Mouse (Mus musculus) heart, adult 2 months (tissue): ENCODE measurements around the gene Wars2. TPM values are rescaled to one million over a fixed set of nuclear protein-coding genes. Genes with fewer than 3 reads are reported as not detected.

Source experiments
- DNase-seq, 2 experiments: peaks; one replicate each; pipeline ENCODE4 v3.0.0; 2021
- H3K27ac ChIP-seq: fragments of 200-600 bp; 2 replicates; pipeline ENCODE4 v1.8.1; 2022
- H3K27me3 ChIP-seq: fragments of 200-500 bp; 2 replicates; pipeline ENCODE4 v1.6.1; 2012; ENCODE audit warnings: mild to moderate bottlenecking, low read length, inconsistent platforms, mixed read lengths; ENCODE audit not compliant: control insufficient read depth, insufficient read depth
- H3K36me3 ChIP-seq: fragments of 200-500 bp; 2 replicates; pipeline ENCODE4 v1.6.1; 2012; ENCODE audit warnings: low read length, inconsistent platforms; ENCODE audit not compliant: control insufficient read depth, insufficient read depth
- H3K4me1 ChIP-seq: fragments of 200-500 bp; 2 replicates; pipeline ENCODE4 v1.6.1; 2011; ENCODE audit warnings: low read length; ENCODE audit not compliant: control insufficient read depth, insufficient read depth
- H3K4me3 ChIP-seq: fragments of 200-600 bp; 2 replicates; pipeline ENCODE4 v1.8.1; 2022
- H3K79me2 ChIP-seq: fragments of 200-500 bp; replicated peaks from 2 replicates; pipeline ENCODE4 v1.6.1; 2012; ENCODE audit warnings: mild to moderate bottlenecking, inconsistent platforms, low read length, moderate library complexity, mixed read lengths; ENCODE audit not compliant: control insufficient read depth, insufficient read depth
- H3K9ac ChIP-seq: fragments of 200-500 bp; 2 replicates; pipeline ENCODE4 v1.6.1; 2012; ENCODE audit warnings: low read depth, mild to moderate bottlenecking, control low read depth, inconsistent platforms, low read length, mixed read lengths
- CTCF ChIP-seq: fragments of 200-600 bp; IDR thresholded peaks from 2 replicates; pipeline ENCODE4 v1.8.1; 2022; ENCODE audit warnings: antibody characterized with exemption, mild to moderate bottlenecking, moderate library complexity
- EP300 ChIP-seq: fragments of 200-500 bp; IDR thresholded peaks from 2 replicates; pipeline ENCODE4 v1.6.1; 2011; ENCODE audit warnings: low read depth, low read length, control low read depth; ENCODE audit not compliant: insufficient read depth
- POLR2A ChIP-seq: fragments of 200-500 bp; IDR thresholded peaks from 2 replicates; pipeline ENCODE4 v1.6.1; 2011; ENCODE audit warnings: mild to moderate bottlenecking, low read depth, low read length, control low read depth; ENCODE audit not compliant: insufficient read depth
- WGBS: fragments of 180-500 bp; shearing (Covaris S2); methylation state at CpG from one replicate; pipeline ENCODE4 v1.1.7; 2018; 5-methylcytosine and 5-hydroxymethylcytosine counted together
- intact Hi-C: fragments of 180-260 bp; cut with DNase I; formaldehyde crosslinking; loops from one replicate; pipeline ENCODE4 v1.15.1; 2025
- microRNA-seq, 2 experiments: library from miRNA; unstranded; fragments of <30 nt; microRNA quantifications; one replicate each; pipeline ENCODE4 v1.2.0; 2021
- polyA plus RNA-seq: library from polyadenylated mRNA; depleted of rRNA; stranded (reverse); fragments of >200 nt; gene quantifications from 2 replicates; pipeline ENCODE4 v1.2.3, GENCODE M21; 2012; rRNA removed
- total RNA-seq, 2 experiments: library from RNA; stranded (reverse); gene quantifications; 2 replicates each; pipeline ENCODE4 v1.2.3; 2021

Gene Wars2
- total and polyA plus RNA-seq, 3 experiments = 3.5 to 6.6 (median 6.4) TPM

GRCm38 (mm10) chr3:99264695-99265094 is 123.8 kb downstream of the Wars2 start:
- 31% methylated on average over 7 of the region's 7 CpGs for WGBS
- intact Hi-C loops = no loop called here
- Histone ChIP-seq H3K27ac (no peak overlapping the region), H3K27me3 (peaks cover 20% of the 10 kb centered on the region), H3K36me3 (no peaks in the 10 kb centered on the region), H3K4me1 (no peaks in the 10 kb centered on the region), H3K79me2 (no peaks in the 10 kb centered on the region), H3K9ac (no peak overlapping the region), H3K4me3 (no peak overlapping the region)
- no peak for TF ChIP-seq POLR2A
- TF ChIP-seq EP300 = no peak
- TF ChIP-seq CTCF = no peak
- no peak for DNase-seq

- Histone ChIP-seq H3K36me3 (no peaks in the 10 kb centered on the region), H3K9ac (no peak overlapping the region), H3K27ac (no peak overlapping the region), H3K4me1 (no peaks in the 10 kb centered on the region), H3K79me2 (no peaks in the 10 kb centered on the region), H3K4me3 (no peak overlapping the region), H3K27me3 (peaks cover 13% of the 10 kb centered on the region)
- intact Hi-C loops = no loop called here
- no peak for DNase-seq
- TF ChIP-seq EP300 (no peak), CTCF (no peak), POLR2A (no peak)
- 50% methylated on average over 10 of the region's 10 CpGs for WGBS
These were observed 126.0 kb downstream of the Wars2 start for GRCm38 (mm10) chr3:99266752-99267303.

GRCm38 (mm10) chr3:99277973-99278580 is 137.2 kb downstream of the Wars2 start:
- no peak for DNase-seq
- H3K9ac ChIP-seq = no peak overlapping the region
- intact Hi-C loops = no loop called here
- 53% methylated on average over 12 of the region's 12 CpGs for WGBS
- TF ChIP-seq POLR2A (no peak), EP300 (no peak), CTCF (no peak)
- no peak overlapping the region for H3K27ac ChIP-seq
- H3K27me3 ChIP-seq = no peaks in the 10 kb centered on the region
- no peaks in the 10 kb centered on the region for H3K79me2 ChIP-seq
- H3K4me1 ChIP-seq = no peaks in the 10 kb centered on the region
- H3K36me3 ChIP-seq = no peaks in the 10 kb centered on the region
- no peak overlapping the region for H3K4me3 ChIP-seq

DNA sequence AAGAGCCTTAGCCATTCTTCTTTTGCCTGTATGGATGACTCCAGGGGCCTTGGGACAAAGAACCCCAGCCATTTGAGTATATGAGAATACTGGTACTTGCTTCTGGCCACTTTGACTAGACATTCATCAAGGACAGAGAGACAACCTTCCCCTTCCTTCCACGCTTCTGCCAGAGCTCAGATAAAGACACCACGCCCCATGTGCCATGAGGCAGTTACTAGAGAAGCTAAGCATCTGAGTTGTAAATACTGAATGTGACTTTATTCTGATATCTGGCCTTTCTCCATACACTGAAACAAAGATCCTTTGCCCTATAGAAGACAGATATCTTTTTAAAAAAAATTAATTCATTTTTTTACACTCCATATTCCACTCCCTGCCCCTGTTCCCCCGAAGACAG is 138.8 kb downstream of the Wars2 start:
- intact Hi-C loops = no loop called here
- H3K27ac ChIP-seq = no peak overlapping the region
- no peaks in the 10 kb centered on the region for H3K79me2 ChIP-seq

GRCm38 (mm10) chr3:99281453-99281852 is 140.6 kb downstream of the Wars2 start:
- H3K27ac ChIP-seq = no peak overlapping the region
- no peak overlapping the region for H3K4me3 ChIP-seq
- H3K27me3 ChIP-seq = no peaks in the 10 kb centered on the region
- no peak for DNase-seq
- no peaks in the 10 kb centered on the region for H3K36me3 ChIP-seq
- no peaks in the 10 kb centered on the region for H3K4me1 ChIP-seq
- H3K79me2 ChIP-seq = no peaks in the 10 kb centered on the region
- H3K9ac ChIP-seq = no peak overlapping the region
- WGBS = 60% methylated on average over 4 of the region's 4 CpGs
- intact Hi-C loops = no loop called here
- TF ChIP-seq CTCF (no peak), EP300 (no peak), POLR2A (no peak)

More for the DNA sequence above, 138.8 kb downstream of the Wars2 start:
- Histone ChIP-seq H3K27me3 (no peaks in the 10 kb centered on the region), H3K4me3 (no peak overlapping the region), H3K9ac (no peak overlapping the region), H3K4me1 (no peaks in the 10 kb centered on the region), H3K36me3 (no peaks in the 10 kb centered on the region)
- DNase-seq = no peak
- TF ChIP-seq CTCF (no peak), POLR2A (no peak), EP300 (no peak)
- WGBS = 65% methylated on average over 3 of the region's 3 CpGs

DNA sequence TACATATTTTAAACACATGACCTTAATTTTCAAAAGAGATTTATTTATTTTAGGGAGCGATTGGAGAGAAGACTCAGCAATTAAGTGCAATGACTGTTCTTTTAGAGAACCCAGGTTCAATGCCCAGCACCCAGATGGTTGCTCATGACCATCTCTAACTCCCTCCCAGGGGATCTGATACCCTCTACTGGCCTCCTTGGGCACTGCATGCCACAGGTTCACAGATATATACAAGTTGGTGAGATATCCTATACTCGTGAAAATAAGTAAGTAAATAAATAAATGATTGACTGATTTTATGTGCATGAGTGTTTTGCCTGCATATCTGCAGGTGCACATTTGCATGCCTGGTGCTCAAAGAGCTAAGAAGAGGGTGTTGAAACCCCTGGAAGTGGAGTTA is 147.4 kb downstream of the Wars2 start:
- intact Hi-C loops = no loop called here
- DNase-seq = no peak
- Histone ChIP-seq H3K4me3 (no peak overlapping the region), H3K79me2 (no peaks in the 10 kb centered on the region), H3K9ac (no peak overlapping the region), H3K36me3 (no peaks in the 10 kb centered on the region), H3K4me1 (no peaks in the 10 kb centered on the region), H3K27ac (no peak overlapping the region), H3K27me3 (no peaks in the 10 kb centered on the region)
- WGBS = 48% methylated on average over 2 of the region's 2 CpGs
- TF ChIP-seq CTCF (peak; percentile 50), POLR2A (no peak)

Small RNAs within 50 kb of the gene (microRNA-seq; reads per million reads assigned to microRNA genes)
- gene Mir6481 = 0 reads per million in 2 experiments

Other genes with a start within 250 kb of the Wars2 start
- not detected for gene Hao2, start 247.8 kb upstream of the Wars2 start, total RNA-seq
- gene Hao2, start 247.8 kb upstream of the Wars2 start, polyA plus RNA-seq = not detected in 2 replicates
- under 1 TPM; 0.07 to 0.29 TPM for gene Tbx15, start 99.3 kb downstream of the Wars2 start, total RNA-seq
- gene Tbx15, start 99.3 kb downstream of the Wars2 start, polyA plus RNA-seq = 0.18 and 0.27 TPM in 2 replicates